Mouse (Mus musculus) liver, postnatal 0 days (tissue): Measurements from ENCODE around the gene Tmem156. TPM values are rescaled to one million over a fixed set of nuclear protein-coding genes. Genes with fewer than 3 reads are reported as not detected.

ENCODE experiments used
- ATAC-seq: fragments of 200-750 bp; cut with Nextera tagmentation; 2 replicates; pipeline ENCODE4 v1.8.0; 2017; ENCODE audit warnings: mild to moderate bottlenecking, moderate library complexity
- DNase-seq: peaks from one replicate; pipeline ENCODE4 v3.0.0-alpha.2; 2016
- H3K27ac ChIP-seq: fragments of 300-500 bp; sonication (generic); 2 replicates; pipeline ENCODE4 v1.5.1; 2014; ENCODE audit warnings: antibody characterized with exemption, moderate library complexity, mild to moderate bottlenecking, low read depth
- H3K27me3 ChIP-seq: fragments of 300-500 bp; sonication (generic); 2 replicates; pipeline ENCODE4 v1.6.1; 2014; ENCODE audit warnings: low read length, control low read depth, mixed read lengths; ENCODE audit not compliant: insufficient read depth
- H3K36me3 ChIP-seq: fragments of 300-500 bp; sonication (generic); replicated peaks from 2 replicates; pipeline ENCODE4 v1.6.1; 2014; ENCODE audit warnings: mild to moderate bottlenecking, control low read depth, low read length, moderate library complexity, mixed read lengths; ENCODE audit not compliant: insufficient read depth
- H3K4me1 ChIP-seq: fragments of 300-500 bp; sonication (generic); 2 replicates; pipeline ENCODE4 v1.6.1; 2014; ENCODE audit warnings: antibody characterized with exemption, mild to moderate bottlenecking, control low read depth; ENCODE audit not compliant: insufficient read depth
- H3K4me2 ChIP-seq: fragments of 300-500 bp; sonication (generic); 2 replicates; pipeline ENCODE4 v1.6.1; 2014; ENCODE audit warnings: low read depth, mild to moderate bottlenecking, low read length, moderate library complexity, mixed read lengths
- H3K4me3 ChIP-seq: fragments of 300-500 bp; sonication (generic); 2 replicates; pipeline ENCODE4 v1.5.1; 2014; ENCODE audit warnings: low read depth, low read length
- H3K9ac ChIP-seq: fragments of 300-500 bp; sonication (generic); replicated peaks from 2 replicates; pipeline ENCODE4 v1.6.1; 2014; ENCODE audit warnings: mild to moderate bottlenecking, moderate library complexity
- H3K9me3 ChIP-seq: fragments of 300-500 bp; sonication (generic); 2 replicates; pipeline ENCODE4 v1.6.1; 2016; ENCODE audit warnings: mild to moderate bottlenecking, control low read depth, low read length, mixed read lengths
- CTCF ChIP-seq: sonication (generic); IDR thresholded peaks from 2 replicates; pipeline ENCODE4 v1.5.1; 2016; ENCODE audit warnings: antibody characterized with exemption, low read depth
- EP300 ChIP-seq: IDR thresholded peaks from 2 replicates; pipeline ENCODE4 v1.6.1; 2016; ENCODE audit warnings: antibody characterized with exemption, low read depth, mild to moderate bottlenecking
- WGBS: fragments of 180-500 bp; shearing (Covaris S2); extraction: QIAGEN DNeasy Blood & Tissue Kit; methylation state at CpG from one replicate; pipeline ENCODE4 v1.1.7; 2014; ENCODE audit not compliant: insufficient replicate concordance; 5-methylcytosine and 5-hydroxymethylcytosine counted together
- polyA plus RNA-seq: library from polyadenylated mRNA; unstranded; fragments of >200 nt; fragmentation: Nextera tagmentation; extraction: Ambion mirVana; gene quantifications from 2 replicates; pipeline ENCODE4 v1.2.1, GENCODE M21; 2015

Tmem156 gene
- polyA plus RNA-seq, 1 experiment from 2014 or later: 1.2 TPM

DNA sequence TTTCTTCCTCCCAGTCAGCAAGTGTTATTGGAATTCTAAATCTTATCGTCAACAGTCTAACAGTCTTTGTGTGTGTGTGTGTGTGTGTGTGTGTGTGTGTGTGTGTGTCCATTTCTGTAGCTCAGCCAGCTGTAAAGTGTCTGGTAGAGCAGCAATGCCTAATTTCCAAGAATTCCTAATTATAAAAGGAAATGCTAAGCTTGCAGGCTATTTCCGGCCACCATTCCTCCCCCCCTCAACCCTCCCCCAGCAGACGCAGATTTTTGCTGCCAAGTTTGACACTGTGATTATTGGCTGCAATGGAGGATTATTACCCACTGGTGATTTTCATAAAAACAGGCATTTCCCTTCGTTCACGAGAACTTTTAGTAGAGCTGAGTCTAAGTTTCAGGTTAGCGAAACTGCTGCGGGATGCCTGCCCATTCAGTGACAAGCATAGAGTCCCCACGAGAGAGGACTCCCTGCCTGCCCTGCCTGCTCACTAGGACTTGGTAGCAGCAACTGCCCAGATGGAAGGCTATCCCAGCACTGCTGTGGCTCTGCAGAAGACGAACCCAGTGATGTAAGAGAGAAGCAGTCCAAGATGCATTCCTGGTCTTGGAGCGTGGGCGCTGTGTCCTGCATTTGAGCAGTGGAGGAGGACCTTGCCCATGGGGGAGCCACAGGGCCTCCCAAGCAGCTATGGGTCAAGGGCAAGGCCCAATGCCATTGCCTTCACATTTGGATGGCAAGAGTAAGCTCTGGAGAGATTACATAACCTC lies 52.9 kb downstream of the Tmem156 start:
- Histone ChIP-seq H3K4me2 (peak overlapping the region; percentile 14; the same call in 1 of the 2 replicates), H3K4me1 (0 out of 2 replicates have a peak, but pooled peaks cover 5% of the 10 kb centered on the region), H3K27ac (peak overlapping the region; percentile 52), H3K27me3 (no peaks in the 10 kb centered on the region), H3K36me3 (peaks cover 15% of the 10 kb centered on the region), H3K4me3 (no peak overlapping the region), H3K9ac (no peak overlapping the region), H3K9me3 (no peaks in the 10 kb centered on the region)
- DNase-seq: no peak
- 75% methylated on average over 11 of the region's 11 CpGs for WGBS
- TF ChIP-seq EP300: no peak
- TF ChIP-seq CTCF: no peak
- ATAC-seq: peak; percentile 19; the same call in 1 of the 2 replicates

DNA sequence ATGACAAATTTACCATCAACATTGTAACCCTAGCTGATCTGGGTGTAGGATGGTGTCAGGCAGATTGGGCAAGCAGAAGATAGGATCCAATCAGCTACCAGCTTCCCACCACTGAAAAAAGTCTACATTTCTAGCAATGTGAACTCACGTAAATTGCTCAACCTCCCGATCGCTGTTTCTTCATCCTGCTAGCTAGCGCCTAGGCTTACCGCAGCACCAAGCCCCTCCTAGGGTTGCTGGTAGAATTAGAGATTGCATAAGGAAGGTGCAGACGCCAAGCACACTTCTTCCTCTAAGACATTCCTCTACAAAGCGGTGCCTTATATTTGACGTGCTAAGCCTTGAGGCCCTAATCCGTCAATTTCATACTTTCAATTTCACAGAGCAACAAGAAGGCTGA lies 53.6 kb downstream of the Tmem156 start:
- 0 out of 2 replicates have a peak, but pooled peaks cover 5% of the 10 kb centered on the region for H3K4me1 ChIP-seq
- H3K4me3 ChIP-seq: no peak overlapping the region
- DNase-seq: peak; percentile 54
- peak overlapping the region; percentile 45; the same call in 1 of the 2 replicates for H3K27ac ChIP-seq
- H3K36me3 ChIP-seq: peaks cover 15% of the 10 kb centered on the region
- 47% methylated on average over 9 of the region's 9 CpGs for WGBS
- no peak overlapping the region for H3K9ac ChIP-seq
- ATAC-seq: peak; percentile 51
- no peaks in the 10 kb centered on the region for H3K9me3 ChIP-seq
- H3K27me3 ChIP-seq: no peaks in the 10 kb centered on the region
- no peak for TF ChIP-seq EP300
- TF ChIP-seq CTCF: no peak
- peak overlapping the region; percentile 14; the same call in 1 of the 2 replicates for H3K4me2 ChIP-seq

DNA sequence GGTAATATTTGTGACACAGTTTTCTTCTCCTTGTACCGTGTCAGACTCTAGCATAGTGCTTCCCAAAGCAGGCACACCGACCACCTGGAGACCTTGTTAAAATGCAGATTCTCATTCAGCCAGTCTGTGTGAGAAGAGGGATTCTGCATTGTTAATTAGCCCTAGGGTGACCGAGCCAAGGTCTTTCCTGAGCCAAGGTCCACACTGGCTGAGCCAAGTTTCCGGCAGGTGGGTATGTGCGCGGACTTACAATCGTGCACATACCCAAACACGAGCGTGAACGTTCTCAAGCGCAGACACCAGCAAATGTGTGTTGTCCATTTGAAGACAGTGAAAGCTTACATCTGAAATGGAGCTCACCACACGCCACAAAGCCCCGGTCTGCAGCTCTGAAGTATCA lies 55.3 kb downstream of the Tmem156 start:
- H3K4me2 ChIP-seq: no peak overlapping the region
- no peak overlapping the region for H3K27ac ChIP-seq
- no peaks in the 10 kb centered on the region for H3K27me3 ChIP-seq
- TF ChIP-seq EP300 (no peak), CTCF (no peak)
- no peak for DNase-seq
- H3K36me3 ChIP-seq: peaks cover 19% of the 10 kb centered on the region
- H3K9ac ChIP-seq: no peak overlapping the region
- no peak for ATAC-seq
- H3K4me1 ChIP-seq: 0 out of 2 replicates have a peak, but pooled peaks cover 5% of the 10 kb centered on the region
- no peaks in the 10 kb centered on the region for H3K9me3 ChIP-seq
- 82% methylated on average over 13 of the region's 13 CpGs for WGBS
- H3K4me3 ChIP-seq: no peak overlapping the region

DNA sequence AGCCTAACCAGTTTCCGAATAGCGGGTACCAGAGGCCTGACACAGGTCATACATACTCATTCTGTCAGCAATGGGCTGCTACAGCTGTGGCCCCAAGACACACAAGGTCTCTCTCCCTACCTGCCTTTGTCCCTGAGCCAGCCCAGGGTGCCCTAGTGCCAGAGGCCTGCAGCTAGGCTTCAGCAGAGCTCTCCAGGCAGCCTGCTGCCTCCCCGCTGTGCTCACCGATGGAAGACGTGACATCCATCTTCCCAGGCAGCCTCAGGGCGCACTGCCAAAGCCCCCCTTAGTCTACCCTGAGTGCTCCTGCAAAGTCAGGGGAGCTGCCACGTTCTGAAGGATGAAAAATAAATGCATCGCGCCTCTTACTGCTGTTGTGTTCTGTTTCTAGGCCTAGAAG lies 63.9 kb downstream of the Tmem156 start:
- H3K9me3 ChIP-seq: no peaks in the 10 kb centered on the region
- ATAC-seq (no peak), DNase-seq (no peak)
- H3K4me3 ChIP-seq: no peak overlapping the region
- H3K27me3 ChIP-seq: no peaks in the 10 kb centered on the region
- no peak overlapping the region for H3K4me2 ChIP-seq
- peaks cover 19% of the 10 kb centered on the region for H3K36me3 ChIP-seq
- H3K4me1 ChIP-seq: peaks cover 3% of the 10 kb centered on the region
- H3K9ac ChIP-seq: no peak overlapping the region
- no peak for TF ChIP-seq CTCF
- TF ChIP-seq EP300: no peak
- WGBS: 66% methylated on average over 9 of the region's 9 CpGs
- no peak overlapping the region for H3K27ac ChIP-seq

DNA sequence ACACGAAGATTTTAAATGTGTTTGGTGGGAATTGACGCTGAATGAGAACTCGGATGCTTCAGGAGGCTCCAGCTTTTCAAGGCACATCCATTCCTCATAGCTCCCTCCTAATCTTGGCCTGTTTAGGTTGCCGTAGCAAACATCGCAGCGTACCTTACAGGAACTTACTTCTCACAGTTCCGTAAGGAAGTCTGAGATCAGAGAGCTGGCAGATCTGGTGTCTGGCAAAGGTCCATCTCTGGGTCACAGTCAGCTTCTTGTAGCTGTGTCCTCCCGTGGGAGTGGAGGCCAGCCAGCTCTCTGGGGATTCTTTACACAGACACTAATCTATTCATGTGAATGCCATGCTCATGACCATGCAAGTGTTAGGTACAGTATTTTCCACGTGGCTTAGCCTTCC lies 65.2 kb downstream of the Tmem156 start:
- no peak overlapping the region for H3K4me2 ChIP-seq
- no peak overlapping the region for H3K27ac ChIP-seq
- no peaks in the 10 kb centered on the region for H3K9me3 ChIP-seq
- no peak for TF ChIP-seq CTCF
- no peak for TF ChIP-seq EP300
- H3K36me3 ChIP-seq: peaks cover 20% of the 10 kb centered on the region
- no peaks in the 10 kb centered on the region for H3K27me3 ChIP-seq
- 78% methylated on average over 9 of the region's 9 CpGs for WGBS
- H3K4me3 ChIP-seq: no peak overlapping the region
- DNase-seq (no peak), ATAC-seq (no peak)
- H3K4me1 ChIP-seq: peaks cover 3% of the 10 kb centered on the region
- H3K9ac ChIP-seq: no peak overlapping the region

DNA sequence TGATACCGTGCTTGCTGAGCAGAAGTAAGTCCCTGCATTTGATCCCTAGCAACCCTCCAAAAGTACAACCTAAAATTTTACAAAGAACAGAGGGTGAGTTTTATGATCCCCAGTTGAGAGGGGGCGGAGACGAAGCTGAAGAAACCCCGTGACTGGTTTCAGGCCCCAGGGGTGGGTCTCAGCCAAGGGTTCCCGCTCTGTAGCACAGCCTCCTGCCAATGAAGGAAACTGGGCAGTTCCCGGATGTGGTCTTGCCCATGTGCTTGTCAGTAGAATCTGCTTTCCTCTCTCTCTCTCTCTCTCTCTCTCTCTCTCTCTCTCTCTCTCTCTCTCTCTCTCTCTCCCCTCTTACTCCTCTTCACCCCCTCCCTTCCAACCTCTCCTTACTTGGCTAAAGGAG lies 66.0 kb downstream of the Tmem156 start:
- WGBS: 43% methylated on average over 6 of the region's 6 CpGs
- DNase-seq: peak; percentile 41

More for the DNA sequence above, 66.0 kb downstream of the Tmem156 start:
- Histone ChIP-seq H3K4me3 (no peak overlapping the region), H3K36me3 (peaks cover 23% of the 10 kb centered on the region), H3K4me1 (peaks cover 3% of the 10 kb centered on the region), H3K27me3 (no peaks in the 10 kb centered on the region), H3K9me3 (no peaks in the 10 kb centered on the region), H3K9ac (no peak overlapping the region), H3K27ac (no peak overlapping the region), H3K4me2 (no peak overlapping the region)
- TF ChIP-seq CTCF: no peak
- no peak for TF ChIP-seq EP300
- ATAC-seq: no peak
